Comparison of ENCODE assay signal across 13 mouse cellular contexts in genomic region chr11:98730727-98731126, GRCm38 (mm10). TPM values are rescaled to one million over a fixed set of nuclear protein-coding genes. Genes with fewer than 3 reads are reported as not detected.
DNase-seq lines count a peak whose midpoint lies in the region; ATAC-seq and TF ChIP-seq lines count a peak whose summit lies in the region.
"Had no signal": no experiment of that assay in that cellular context is flagged by ENCODE, and none has a peak within 500 bp of the region (broad histone marks: within the 10 kb centered on the region; RNA-seq: fewer than 3 reads in every experiment).

No protein-coding gene starts in this region.

- no peak overlapping the region for H3K9ac ChIP-seq in hindbrain, embryonic 15.5 days
- H3K9ac ChIP-seq in midbrain, embryonic 12.5 days (replicated peaks): no peak overlapping the region
- H3K9ac ChIP-seq in midbrain, embryonic 11.5 days (ENCODE audit: low read length): no peak overlapping the region
- H3K9ac ChIP-seq in embryonic facial prominence, embryonic 15.5 days: no peak overlapping the region
- H3K9ac ChIP-seq: heart, embryonic 13.5 days had no signal

- peak overlapping the region; percentile 38; the same call in 1 of the 2 replicates for H3K27ac ChIP-seq in hindbrain, embryonic 15.5 days (replicated peaks)
- H3K27ac ChIP-seq in hindbrain, embryonic 10.5 days: no peak overlapping the region
- peak overlapping the region; percentile 15; the same call in 1 of the 2 replicates for H3K27ac ChIP-seq in midbrain, embryonic 12.5 days (replicated peaks)
- H3K27ac ChIP-seq in midbrain, embryonic 11.5 days (ENCODE audit: low read depth, low read length): no peak overlapping the region
- H3K27ac ChIP-seq in embryonic facial prominence, embryonic 15.5 days (replicated peaks): peak overlapping the region; percentile 85
- H3K27ac ChIP-seq in small intestine, adult 2 months (ENCODE audit: insufficient read depth, low read depth, low read length): 0 out of 2 replicates have a peak overlapping the region, but pooled peaks have one; percentile 8
- H3K27ac ChIP-seq: heart, embryonic 13.5 days had no signal

- H3K4me2 ChIP-seq in hindbrain, embryonic 15.5 days: no peak overlapping the region
- H3K4me2 ChIP-seq in midbrain, embryonic 12.5 days (replicated peaks): no peak overlapping the region
- H3K4me2 ChIP-seq in midbrain, embryonic 11.5 days: no peak overlapping the region
- H3K4me2 ChIP-seq in embryonic facial prominence, embryonic 15.5 days (replicated peaks): peak overlapping the region; percentile 11; the same call in 1 of the 2 replicates
- H3K4me2 ChIP-seq: heart, embryonic 13.5 days had no signal

- H3K36me3 ChIP-seq in hindbrain, embryonic 15.5 days: peaks cover 9% of the 10 kb centered on the region; the same call in 1 of the 2 replicates
- peaks cover 22% of the 10 kb centered on the region for H3K36me3 ChIP-seq in hindbrain, embryonic 10.5 days
- H3K36me3 ChIP-seq in midbrain, embryonic 12.5 days: peaks cover 19% of the 10 kb centered on the region
- H3K36me3 ChIP-seq in midbrain, embryonic 11.5 days (ENCODE audit: control insufficient read depth, insufficient read depth, low read length): no peaks in the 10 kb centered on the region
- H3K36me3 ChIP-seq in embryonic facial prominence, embryonic 15.5 days: peaks cover 8% of the 10 kb centered on the region
- peaks cover 4% of the 10 kb centered on the region for H3K36me3 ChIP-seq in small intestine, adult 2 months (ENCODE audit: control insufficient read depth, insufficient read depth, low read length)

- no peaks in the 10 kb centered on the region for H3K27me3 ChIP-seq in hindbrain, embryonic 15.5 days
- no peaks in the 10 kb centered on the region for H3K27me3 ChIP-seq in hindbrain, embryonic 10.5 days (ENCODE audit: insufficient read depth, poor library complexity, severe bottlenecking)
- H3K27me3 ChIP-seq in midbrain, embryonic 12.5 days: peaks cover 3% of the 10 kb centered on the region
- no peaks in the 10 kb centered on the region for H3K27me3 ChIP-seq in midbrain, embryonic 11.5 days (ENCODE audit: control insufficient read depth, insufficient read depth, low read length)
- H3K27me3 ChIP-seq in embryonic facial prominence, embryonic 15.5 days: no peaks in the 10 kb centered on the region
- no peaks in the 10 kb centered on the region for H3K27me3 ChIP-seq in small intestine, adult 2 months (ENCODE audit: control insufficient read depth, insufficient read depth, low read length)
- H3K27me3 ChIP-seq: heart, embryonic 13.5 days had no signal

- WGBS in hindbrain, embryonic 15.5 days: 54% methylated on average over 4 of the region's 4 CpGs
- WGBS in hindbrain, embryonic 10.5 days: 72% methylated on average over 4 of the region's 4 CpGs
- 69% methylated on average over 4 of the region's 4 CpGs for WGBS in midbrain, embryonic 12.5 days
- WGBS in midbrain, embryonic 11.5 days: 72% methylated on average over 4 of the region's 4 CpGs
- 49% methylated on average over 4 of the region's 4 CpGs for WGBS in embryonic facial prominence, embryonic 15.5 days
- 58% methylated on average over 4 of the region's 4 CpGs for WGBS in small intestine, adult 2 months

- no peak for DNase-seq in hindbrain, embryonic 10.5 days (ENCODE audit: low spot score)
- DNase-seq in midbrain, embryonic 11.5 days (ENCODE audit: low spot score, missing footprints): no peak
- no peak for DNase-seq in yolk sac, embryonic 10.5 days (ENCODE audit: low spot score)
- DNase-seq: gastrocnemius, postnatal 25 days; lung, postnatal 36 days had no signal

- peaks cover 18% of the 10 kb centered on the region for H3K4me1 ChIP-seq in hindbrain, embryonic 15.5 days (replicated peaks)
- peaks cover 14% of the 10 kb centered on the region for H3K4me1 ChIP-seq in hindbrain, embryonic 10.5 days (replicated peaks)
- H3K4me1 ChIP-seq in midbrain, embryonic 12.5 days: peaks cover 7% of the 10 kb centered on the region; the same call in 1 of the 2 replicates
- peaks cover 8% of the 10 kb centered on the region; the same call in 1 of the 2 replicates for H3K4me1 ChIP-seq in midbrain, embryonic 11.5 days (ENCODE audit: control insufficient read depth, insufficient read depth, low read length)
- peaks cover 27% of the 10 kb centered on the region for H3K4me1 ChIP-seq in embryonic facial prominence, embryonic 15.5 days
- peaks cover 3% of the 10 kb centered on the region; the same call in 1 of the 2 replicates for H3K4me1 ChIP-seq in small intestine, adult 2 months (ENCODE audit: control insufficient read depth, insufficient read depth, insufficient read length, low read length)

- TF ChIP-seq CTCF in small intestine, adult 2 months (IDR thresholded peaks at IDR 0.05; ENCODE audit: extremely low read depth, insufficient read length, insufficient replicate concordance, low read depth, low read length): no peak

- ATAC-seq in hindbrain, embryonic 15.5 days (ENCODE audit: low FRiP score, low read depth): no peak
- ATAC-seq in midbrain, embryonic 12.5 days (ENCODE audit: low FRiP score, low read depth): no peak
- ATAC-seq in midbrain, embryonic 11.5 days (ENCODE audit: low FRiP score): no peak
- ATAC-seq in embryonic facial prominence, embryonic 15.5 days (ENCODE audit: insufficient number of reproducible peaks, low FRiP score, low TSS enrichment, low read depth): no peak

- no peak for TF ChIP-seq POLR2A in small intestine, adult 2 months (IDR thresholded peaks at IDR 0.05; ENCODE audit: low read depth, low read length)

- no peak overlapping the region for H3K4me3 ChIP-seq in hindbrain, embryonic 15.5 days
- no peak overlapping the region for H3K4me3 ChIP-seq in hindbrain, embryonic 10.5 days
- H3K4me3 ChIP-seq in midbrain, embryonic 12.5 days: no peak overlapping the region
- H3K4me3 ChIP-seq in midbrain, embryonic 11.5 days (ENCODE audit: low read depth, low read length): no peak overlapping the region
- H3K4me3 ChIP-seq in embryonic facial prominence, embryonic 15.5 days (replicated peaks): no peak overlapping the region
- no peak overlapping the region for H3K4me3 ChIP-seq in small intestine, adult 2 months (ENCODE audit: low read depth, low read length)
- H3K4me3 ChIP-seq: erythroblast, embryonic 14.5 days; heart, embryonic 13.5 days had no signal

- no peaks in the 10 kb centered on the region for H3K9me3 ChIP-seq in hindbrain, embryonic 15.5 days
- peaks cover 9% of the 10 kb centered on the region for H3K9me3 ChIP-seq in hindbrain, embryonic 10.5 days
- H3K9me3 ChIP-seq in midbrain, embryonic 12.5 days: no peaks in the 10 kb centered on the region
- 0 out of 2 replicates have a peak, but pooled peaks cover 2% of the 10 kb centered on the region for H3K9me3 ChIP-seq in midbrain, embryonic 11.5 days (ENCODE audit: control insufficient read depth, low read length)
- no peaks in the 10 kb centered on the region for H3K9me3 ChIP-seq in embryonic facial prominence, embryonic 15.5 days (replicated peaks)

RNA-seq across cellular contexts. Expression of gene Med24, which starts 1.5 kb away (rescaled TPM):
- polyA plus RNA-seq in hindbrain, embryonic 15.5 days (2015; fragmentation: Nextera tagmentation; extraction: Ambion mirVana): 67.0 and 70.3 TPM in 2 replicates
- polyA plus RNA-seq in hindbrain, embryonic 10.5 days (2016; fragmentation: Nextera tagmentation; extraction: Ambion mirVana): 76.9 and 83.6 TPM in 2 replicates
- polyA plus RNA-seq in midbrain, embryonic 12.5 days (2016; fragmentation: Nextera tagmentation; extraction: Ambion mirVana): 96.5 and 97.7 TPM in 2 replicates
- 66.1 and 67.1 TPM in 2 replicates for polyA plus RNA-seq in midbrain, embryonic 11.5 days (2014; fragmentation: Nextera tagmentation; extraction: Ambion mirVana)
- polyA plus RNA-seq in embryonic facial prominence, embryonic 15.5 days (2015; fragmentation: Nextera tagmentation; extraction: Ambion mirVana): 52.3 and 53.3 TPM in 2 replicates
- 23.8 and 49.5 TPM in 2 replicates for polyA plus RNA-seq in small intestine, adult 2 months (2012; rRNA removed)

RNA-seq across cellular contexts. Expression of gene Thra, which starts 9.7 kb away (rescaled TPM):
- polyA plus RNA-seq in hindbrain, embryonic 15.5 days (2015; fragmentation: Nextera tagmentation; extraction: Ambion mirVana): 136 and 138 TPM in 2 replicates
- polyA plus RNA-seq in hindbrain, embryonic 10.5 days (2016; fragmentation: Nextera tagmentation; extraction: Ambion mirVana): 12.8 and 22.2 TPM in 2 replicates
- 45.3 and 47.6 TPM in 2 replicates for polyA plus RNA-seq in midbrain, embryonic 12.5 days (2016; fragmentation: Nextera tagmentation; extraction: Ambion mirVana)
- polyA plus RNA-seq in midbrain, embryonic 11.5 days (2014; fragmentation: Nextera tagmentation; extraction: Ambion mirVana): 21.9 and 23.7 TPM in 2 replicates
- polyA plus RNA-seq in embryonic facial prominence, embryonic 15.5 days (2015; fragmentation: Nextera tagmentation; extraction: Ambion mirVana): 51.0 and 51.2 TPM in 2 replicates
- polyA plus RNA-seq in small intestine, adult 2 months (2012; rRNA removed): 46.5 and 128 TPM in 2 replicates

RNA-seq across cellular contexts. Expression of gene Csf3, which starts 29.7 kb away (rescaled TPM):
- polyA plus RNA-seq in hindbrain, embryonic 15.5 days (2015; fragmentation: Nextera tagmentation; extraction: Ambion mirVana): not detected in 2 replicates
- polyA plus RNA-seq in hindbrain, embryonic 10.5 days (2016; fragmentation: Nextera tagmentation; extraction: Ambion mirVana): not detected in 2 replicates
- not detected in 2 replicates for polyA plus RNA-seq in midbrain, embryonic 12.5 days (2016; fragmentation: Nextera tagmentation; extraction: Ambion mirVana)
- polyA plus RNA-seq in midbrain, embryonic 11.5 days (2014; fragmentation: Nextera tagmentation; extraction: Ambion mirVana): not detected in 2 replicates
- 0.12 and 0.31 TPM in 2 replicates for polyA plus RNA-seq in embryonic facial prominence, embryonic 15.5 days (2015; fragmentation: Nextera tagmentation; extraction: Ambion mirVana)
- 0.10 TPM in 1 of 2 replicates, not detected in the other for polyA plus RNA-seq in small intestine, adult 2 months (2012; rRNA removed)
- polyA plus RNA-seq: erythroblast, embryonic 14.5 days; heart, embryonic 13.5 days; intestine, embryonic 14.5 days; large intestine, adult 2 months had no signal

RNA-seq across cellular contexts. Expression of gene Nr1d1, which starts 44.4 kb away (rescaled TPM):
- polyA plus RNA-seq in hindbrain, embryonic 15.5 days (2015; fragmentation: Nextera tagmentation; extraction: Ambion mirVana): 3.9 and 4.3 TPM in 2 replicates
- 1.2 and 1.5 TPM in 2 replicates for polyA plus RNA-seq in hindbrain, embryonic 10.5 days (2016; fragmentation: Nextera tagmentation; extraction: Ambion mirVana)
- 1.2 and 1.5 TPM in 2 replicates for polyA plus RNA-seq in midbrain, embryonic 12.5 days (2016; fragmentation: Nextera tagmentation; extraction: Ambion mirVana)
- 0.93 and 1.2 TPM in 2 replicates for polyA plus RNA-seq in midbrain, embryonic 11.5 days (2014; fragmentation: Nextera tagmentation; extraction: Ambion mirVana)
- polyA plus RNA-seq in embryonic facial prominence, embryonic 15.5 days (2015; fragmentation: Nextera tagmentation; extraction: Ambion mirVana): 1.7 and 1.8 TPM in 2 replicates
- polyA plus RNA-seq in small intestine, adult 2 months (2012; rRNA removed): 59.8 and 206 TPM in 2 replicates

RNA-seq across cellular contexts. Expression of gene Psmd3, which starts 48.4 kb away (rescaled TPM):
- 193 and 204 TPM in 2 replicates for polyA plus RNA-seq in hindbrain, embryonic 15.5 days (2015; fragmentation: Nextera tagmentation; extraction: Ambion mirVana)
- polyA plus RNA-seq in hindbrain, embryonic 10.5 days (2016; fragmentation: Nextera tagmentation; extraction: Ambion mirVana): 251 and 281 TPM in 2 replicates
- polyA plus RNA-seq in midbrain, embryonic 12.5 days (2016; fragmentation: Nextera tagmentation; extraction: Ambion mirVana): 234 and 244 TPM in 2 replicates
- polyA plus RNA-seq in midbrain, embryonic 11.5 days (2014; fragmentation: Nextera tagmentation; extraction: Ambion mirVana): 142 and 155 TPM in 2 replicates
- polyA plus RNA-seq in embryonic facial prominence, embryonic 15.5 days (2015; fragmentation: Nextera tagmentation; extraction: Ambion mirVana): 204 and 214 TPM in 2 replicates
- polyA plus RNA-seq in small intestine, adult 2 months (2012; rRNA removed): 86.4 and 139 TPM in 2 replicates

Comparison
In these comparisons a context has a peak if more than half of its experiments do, and no peak if none do; other contexts are left out.
1. H3K27ac ChIP-seq: peak in hindbrain, embryonic 15.5 days (single experiment), midbrain, embryonic 12.5 days (single experiment), embryonic facial prominence, embryonic 15.5 days (single experiment) and small intestine, adult 2 months (single experiment); none in hindbrain, embryonic 10.5 days (single experiment) and midbrain, embryonic 11.5 days (single experiment).